Mouse (Mus musculus): Measurements from ENCODE around the gene Kcnk2. TPM values are rescaled to one million over a fixed set of nuclear protein-coding genes. Genes with fewer than 3 reads are reported as not detected.
"Not testable (repeated sequence)": the region's sequence is repeated elsewhere in the genome, so short reads cannot be mapped to it uniquely, and the experiment has no call there.

Gene Kcnk2
- total RNA-seq, 1 experiment from 2014 or later = 30.1 TPM

GRCm38 (mm10) chr1:189342416-189343104, 59.5 kb downstream of the Kcnk2 start:
- peak; percentile 11 for DNase-seq

GRCm38 (mm10) chr1:189341381-189341917, 60.6 kb downstream of the Kcnk2 start:
- DNase-seq = no peak

- DNase-seq = no peak
Observed at GRCm38 (mm10) chr1:189315896-189316295, 86.2 kb downstream of the Kcnk2 start.

GRCm38 (mm10) chr1:189314495-189314894, 87.6 kb downstream of the Kcnk2 start:
- DNase-seq = no peak

GRCm38 (mm10) chr1:189313750-189314149, 88.3 kb downstream of the Kcnk2 start:
- DNase-seq = no peak

GRCm38 (mm10) chr1:189310145-189310544, 91.9 kb downstream of the Kcnk2 start:
- DNase-seq = no peak

GRCm38 (mm10) chr1:189304988-189305522, 97.0 kb downstream of the Kcnk2 start:
- DNase-seq = no peak

- no peak for DNase-seq
Observed at GRCm38 (mm10) chr1:189303001-189303400, 99.1 kb downstream of the Kcnk2 start.

GRCm38 (mm10) chr1:189293679-189294406, 108.2 kb downstream of the Kcnk2 start:
- peak; percentile 18 for DNase-seq

- DNase-seq = no peak
Observed at GRCm38 (mm10) chr1:189290885-189291284, 111.2 kb downstream of the Kcnk2 start.

GRCm38 (mm10) chr1:189288948-189289347, 113.1 kb downstream of the Kcnk2 start:
- DNase-seq = no peak

GRCm38 (mm10) chr1:189272281-189272680, 129.8 kb downstream of the Kcnk2 start:
- no peak for DNase-seq

- DNase-seq = no peak
Observed at GRCm38 (mm10) chr1:189253631-189254030, 148.4 kb downstream of the Kcnk2 start.

GRCm38 (mm10) chr1:189253207-189253606, 148.9 kb downstream of the Kcnk2 start:
- no peak for DNase-seq

GRCm38 (mm10) chr1:189243206-189243605, 158.9 kb downstream of the Kcnk2 start:
- not testable (repeated sequence) for DNase-seq

GRCm38 (mm10) chr1:189235261-189235660, 166.8 kb downstream of the Kcnk2 start:
- DNase-seq = no peak

GRCm38 (mm10) chr1:189232829-189233228, 169.2 kb downstream of the Kcnk2 start:
- DNase-seq = no peak

- DNase-seq = peak; percentile 22
Observed at GRCm38 (mm10) chr1:189228222-189229084, 173.6 kb downstream of the Kcnk2 start.

- DNase-seq = no peak
Observed at GRCm38 (mm10) chr1:189227479-189227878, 174.6 kb downstream of the Kcnk2 start.

- DNase-seq = no peak
Observed at GRCm38 (mm10) chr1:189219051-189219450, 183.0 kb downstream of the Kcnk2 start.

- DNase-seq = no peak
Observed at GRCm38 (mm10) chr1:189217751-189218564, 184.1 kb downstream of the Kcnk2 start.

All from adrenal gland, postnatal 25 days (tissue).